Mouse (Mus musculus) heart, embryonic 12.5 days (tissue): ENCODE results near the gene Tcf7l1. TPM values are rescaled to one million over a fixed set of nuclear protein-coding genes. Genes with fewer than 3 reads are reported as not detected.

ENCODE experiments used
- ATAC-seq: fragments of 200-750 bp; cut with Nextera tagmentation; 2 replicates; pipeline ENCODE4 v1.8.0; 2017; ENCODE audit warnings: moderate TSS enrichment, moderate library complexity; ENCODE audit not compliant: insufficient number of reproducible peaks, low FRiP score
- H3K27ac ChIP-seq: fragments of 300-500 bp; sonication (generic); 2 replicates; pipeline ENCODE4 v1.5.1; 2016; ENCODE audit warnings: mild to moderate bottlenecking, moderate library complexity; ENCODE audit not compliant: poor library complexity, severe bottlenecking
- H3K27me3 ChIP-seq: fragments of 300-500 bp; sonication (generic); replicated peaks from 2 replicates; pipeline ENCODE4 v1.6.1; 2016; ENCODE audit warnings: mild to moderate bottlenecking, moderate library complexity
- H3K36me3 ChIP-seq: fragments of 300-500 bp; sonication (generic); 2 replicates; pipeline ENCODE4 v1.6.1; 2016; ENCODE audit warnings: mild to moderate bottlenecking, moderate library complexity
- H3K4me1 ChIP-seq: fragments of 300-500 bp; sonication (generic); replicated peaks from 2 replicates; pipeline ENCODE4 v1.6.1; 2016; ENCODE audit warnings: mild to moderate bottlenecking
- H3K4me2 ChIP-seq: fragments of 300-500 bp; sonication (generic); 2 replicates; pipeline ENCODE4 v1.6.1; 2016; ENCODE audit warnings: mild to moderate bottlenecking, moderate library complexity
- H3K4me3 ChIP-seq: fragments of 300-500 bp; sonication (generic); 2 replicates; pipeline ENCODE4 v1.5.1; 2016; ENCODE audit warnings: mild to moderate bottlenecking
- H3K9ac ChIP-seq: fragments of 300-500 bp; sonication (generic); 2 replicates; pipeline ENCODE4 v1.6.1; 2016; ENCODE audit warnings: mild to moderate bottlenecking, moderate library complexity
- H3K9me3 ChIP-seq: fragments of 300-500 bp; sonication (generic); replicated peaks from 2 replicates; pipeline ENCODE4 v1.6.1; 2016; ENCODE audit warnings: mild to moderate bottlenecking, moderate library complexity
- WGBS: fragments of 180-500 bp; shearing (Covaris S2); methylation state at CpG from one replicate; pipeline ENCODE4 v1.1.7; 2016; 5-methylcytosine and 5-hydroxymethylcytosine counted together
- polyA plus RNA-seq: library from polyadenylated mRNA; unstranded; fragments of >200 nt; fragmentation: Nextera tagmentation; extraction: Ambion mirVana; gene quantifications from 2 replicates; pipeline ENCODE4 v1.2.1, GENCODE M21; 2016

Gene Tcf7l1
- polyA plus RNA-seq, 1 experiment from 2014 or later = 18.5 TPM

- Histone ChIP-seq H3K27me3 (no peaks in the 10 kb centered on the region), H3K27ac (no peak overlapping the region), H3K9me3 (no peaks in the 10 kb centered on the region), H3K4me2 (no peak overlapping the region), H3K4me3 (no peak overlapping the region), H3K36me3 (no peaks in the 10 kb centered on the region), H3K9ac (no peak overlapping the region), H3K4me1 (peaks cover 7% of the 10 kb centered on the region)
- 46% methylated on average over 5 of the region's 5 CpGs for WGBS
- no peak for ATAC-seq
These were observed 168.1 kb downstream of the Tcf7l1 start for GRCm38 (mm10) chr6:72620920-72621319.

GRCm38 (mm10) chr6:72619734-72620532 is 169.1 kb downstream of the Tcf7l1 start:
- Histone ChIP-seq H3K27ac (peak overlapping the region; percentile 54; the same call in 1 of the 2 replicates), H3K27me3 (no peaks in the 10 kb centered on the region), H3K4me1 (peaks cover 17% of the 10 kb centered on the region), H3K4me3 (no peak overlapping the region), H3K9me3 (no peaks in the 10 kb centered on the region), H3K36me3 (no peaks in the 10 kb centered on the region), H3K4me2 (no peak overlapping the region), H3K9ac (no peak overlapping the region)
- WGBS = 38% methylated on average over 12 of the region's 12 CpGs
- ATAC-seq = no peak

GRCm38 (mm10) chr6:72616643-72617288 is 172.3 kb downstream of the Tcf7l1 start, which contains the start of gene Tgoln1:
Gene Tgoln1 (minus strand): TSS chr6:72617000.
- Histone ChIP-seq H3K36me3 (peaks cover 20% of the 10 kb centered on the region), H3K4me3 (peak within 1 kb of the TSS; percentile 89), H3K27me3 (no peaks in the 10 kb centered on the region), H3K4me2 (peak within 1 kb of the TSS; percentile 96), H3K4me1 (peaks cover 26% of the 10 kb centered on the region), H3K9me3 (no peaks in the 10 kb centered on the region), H3K27ac (peak within 1 kb of the TSS; percentile 88), H3K9ac (peak within 1 kb of the TSS; percentile 83)
- peak; percentile 95 for ATAC-seq
- under 1% methylated on average over 41 of the region's 41 CpGs for WGBS

DNA sequence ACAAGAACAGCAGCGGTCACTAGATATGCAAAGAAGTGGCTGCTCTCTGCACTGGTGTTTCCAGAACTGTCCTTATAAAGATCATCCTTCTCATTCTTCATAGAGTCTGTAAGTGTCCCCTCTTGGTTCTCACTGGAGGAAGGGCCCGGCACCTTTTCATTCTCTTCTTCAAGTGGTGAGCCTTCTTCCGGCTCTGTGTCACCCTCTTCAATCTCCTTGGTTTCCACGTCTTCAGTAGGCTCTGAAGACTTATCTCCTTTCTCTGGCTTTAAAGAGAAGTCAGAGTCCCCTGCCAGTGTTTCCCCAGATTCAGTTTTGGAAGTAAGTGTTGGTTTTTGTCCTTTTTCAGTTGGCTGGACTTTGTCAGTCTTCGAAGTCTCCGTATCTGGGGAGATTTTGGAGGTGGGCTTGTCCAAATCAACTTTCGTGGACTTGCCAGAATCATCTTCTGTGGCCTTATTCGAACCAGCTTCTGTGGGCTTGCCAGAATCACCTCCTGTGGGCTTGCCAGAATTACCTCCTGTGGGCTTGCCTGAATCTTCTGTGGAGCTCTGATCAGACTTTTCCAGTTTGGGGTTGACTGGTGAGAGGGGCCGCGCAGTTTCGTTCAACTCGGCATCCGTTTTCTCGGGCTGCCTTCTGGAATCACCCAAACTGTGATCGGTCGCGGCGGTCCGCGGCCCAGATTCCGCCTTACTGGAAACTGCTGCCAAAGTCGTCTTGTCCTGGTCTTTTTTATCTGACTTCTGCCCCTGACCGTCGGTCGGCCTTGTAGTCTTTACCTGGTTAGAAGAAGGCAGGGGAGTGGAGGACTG is 173.3 kb downstream of the Tcf7l1 start:
- Histone ChIP-seq H3K9ac (peak overlapping the region; percentile 83), H3K27ac (no peak overlapping the region), H3K4me2 (peak overlapping the region; percentile 96), H3K27me3 (no peaks in the 10 kb centered on the region), H3K4me1 (peaks cover 27% of the 10 kb centered on the region), H3K4me3 (peak overlapping the region; percentile 89), H3K36me3 (peaks cover 30% of the 10 kb centered on the region), H3K9me3 (no peaks in the 10 kb centered on the region)
- ATAC-seq = no peak
- WGBS = 16% methylated on average over 25 of the region's 25 CpGs

- ATAC-seq = no peak
- Histone ChIP-seq H3K4me3 (peak overlapping the region; percentile 89), H3K4me1 (peaks cover 33% of the 10 kb centered on the region), H3K9me3 (no peaks in the 10 kb centered on the region), H3K9ac (peak overlapping the region; percentile 83), H3K27me3 (no peaks in the 10 kb centered on the region), H3K27ac (no peak overlapping the region), H3K36me3 (peaks cover 33% of the 10 kb centered on the region), H3K4me2 (peak overlapping the region; percentile 96)
- 57% methylated on average over 2 of the region's 2 CpGs for whole genome bisulfite sequencing
These were observed 173.9 kb downstream of the Tcf7l1 start for GRCm38 (mm10) chr6:72615151-72615550.

DNA sequence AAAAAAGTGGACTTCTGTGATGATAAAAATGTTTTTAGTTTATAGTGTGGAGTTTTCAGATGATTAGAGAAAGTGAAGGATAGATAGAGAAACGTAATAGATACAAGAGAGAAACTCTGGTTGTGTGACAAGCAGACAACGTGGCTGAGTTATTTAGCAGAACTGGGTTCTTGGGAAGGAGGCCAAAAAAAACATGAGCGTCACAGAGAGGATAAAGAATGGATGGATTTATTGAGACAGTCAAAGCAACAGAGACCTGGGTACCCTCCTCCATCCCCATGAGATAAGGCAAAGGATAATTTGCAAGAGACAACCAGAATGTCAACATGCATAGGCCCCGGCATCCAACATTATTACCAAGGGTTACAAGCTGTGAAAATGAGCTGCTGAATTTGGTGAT is 178.8 kb downstream of the Tcf7l1 start:
- H3K27me3 ChIP-seq = no peaks in the 10 kb centered on the region
- H3K4me3 ChIP-seq = no peak overlapping the region
- H3K36me3 ChIP-seq = peaks cover 70% of the 10 kb centered on the region
- ATAC-seq = no peak
- no peak overlapping the region for H3K27ac ChIP-seq
- no peak overlapping the region for H3K9ac ChIP-seq
- no peak overlapping the region for H3K4me2 ChIP-seq
- H3K9me3 ChIP-seq = no peaks in the 10 kb centered on the region
- peaks cover 22% of the 10 kb centered on the region for H3K4me1 ChIP-seq
- 56% methylated on average over 4 of the region's 4 CpGs for WGBS

DNA sequence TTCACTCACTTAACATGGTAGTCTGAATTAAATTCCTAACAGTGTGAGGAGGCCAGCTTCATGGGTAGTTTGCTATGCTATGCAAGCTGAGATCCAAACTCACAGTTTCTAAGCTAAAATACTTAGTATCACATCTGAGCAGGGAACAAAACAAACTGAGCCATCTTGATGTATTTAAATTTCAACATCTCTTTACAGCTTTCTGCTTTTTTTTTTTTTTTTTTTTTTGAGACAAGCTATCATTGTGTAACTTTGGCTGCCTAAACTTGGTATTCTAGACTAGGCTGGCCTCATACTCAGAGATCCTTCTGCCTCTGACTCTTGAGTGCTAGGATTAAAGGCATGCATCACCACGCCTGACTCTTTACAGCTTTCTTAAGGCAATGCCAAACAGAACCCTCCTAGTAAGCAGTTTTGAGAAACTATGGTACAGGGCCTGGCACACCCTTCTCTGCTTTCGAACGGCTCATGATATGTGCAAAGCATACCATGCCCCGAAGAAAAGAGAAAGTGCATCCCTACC is 180.3 kb downstream of the Tcf7l1 start:
- Histone ChIP-seq H3K4me3 (no peak overlapping the region), H3K4me2 (no peak overlapping the region), H3K27me3 (no peaks in the 10 kb centered on the region), H3K9me3 (no peaks in the 10 kb centered on the region), H3K36me3 (peaks cover 79% of the 10 kb centered on the region), H3K27ac (no peak overlapping the region), H3K4me1 (peaks cover 10% of the 10 kb centered on the region; the same call in 1 of the 2 replicates), H3K9ac (no peak overlapping the region)
- WGBS = 90% methylated on average over 4 of the region's 4 CpGs
- no peak for ATAC-seq

DNA sequence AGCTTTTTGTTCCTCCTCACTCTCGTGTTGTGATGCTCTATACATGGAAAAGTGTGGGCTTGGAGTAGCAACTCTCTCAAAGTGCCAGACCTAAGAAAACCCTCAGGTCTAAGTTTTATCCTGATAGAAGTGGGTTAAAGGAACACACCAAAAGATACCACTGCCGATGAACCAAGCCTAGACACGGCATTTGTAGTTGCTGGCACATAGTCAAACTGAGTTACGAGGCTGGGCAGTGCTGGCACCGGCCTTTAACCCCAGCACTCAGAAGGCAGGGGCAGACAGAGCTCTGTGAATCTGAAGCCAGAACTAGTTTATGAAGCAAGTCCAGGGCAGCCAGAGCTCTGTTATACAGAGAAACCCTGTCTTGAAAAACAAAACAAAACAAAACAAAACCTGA is 181.4 kb downstream of the Tcf7l1 start:
- ATAC-seq = no peak
- Histone ChIP-seq H3K27me3 (no peaks in the 10 kb centered on the region), H3K36me3 (peaks cover 70% of the 10 kb centered on the region), H3K9ac (no peak overlapping the region), H3K4me2 (no peak overlapping the region), H3K4me3 (no peak overlapping the region), H3K9me3 (no peaks in the 10 kb centered on the region), H3K27ac (no peak overlapping the region), H3K4me1 (peaks cover 10% of the 10 kb centered on the region; the same call in 1 of the 2 replicates)
- 84% methylated on average over 5 of the region's 5 CpGs for WGBS

- no peak overlapping the region for H3K4me3 ChIP-seq
- no peak for ATAC-seq
- no peaks in the 10 kb centered on the region for H3K27me3 ChIP-seq
- H3K27ac ChIP-seq = no peak overlapping the region
- H3K4me1 ChIP-seq = peaks cover 10% of the 10 kb centered on the region; the same call in 1 of the 2 replicates
- H3K36me3 ChIP-seq = peaks cover 67% of the 10 kb centered on the region
- no peaks in the 10 kb centered on the region for H3K9me3 ChIP-seq
- H3K4me2 ChIP-seq = no peak overlapping the region
- no peak overlapping the region for H3K9ac ChIP-seq
- WGBS = 88% methylated on average over 4 of the region's 4 CpGs
These were observed 182.0 kb downstream of the Tcf7l1 start for GRCm38 (mm10) chr6:72607060-72607459.

DNA sequence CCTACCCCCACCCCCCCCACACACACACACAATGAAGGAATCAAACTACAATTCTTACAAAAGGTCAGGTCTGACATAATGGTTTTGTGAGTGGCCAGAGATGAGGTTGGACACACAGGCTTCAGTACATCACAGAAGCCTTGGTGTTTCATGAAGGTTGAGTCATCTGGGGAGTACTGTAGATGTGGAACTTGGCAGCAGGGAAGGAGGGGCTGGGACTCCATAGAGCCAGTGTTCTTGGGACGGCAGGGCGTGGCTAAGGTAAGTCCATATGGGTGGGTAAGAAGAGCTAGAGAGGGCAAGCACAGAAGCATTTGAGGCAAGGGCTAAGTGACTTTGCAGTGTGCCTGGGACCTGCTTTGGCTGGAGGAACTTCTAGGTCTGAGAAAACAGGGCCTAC is 185.0 kb downstream of the Tcf7l1 start:
- Histone ChIP-seq H3K9me3 (no peaks in the 10 kb centered on the region), H3K27ac (no peak overlapping the region), H3K4me3 (no peak overlapping the region), H3K36me3 (peaks cover 43% of the 10 kb centered on the region), H3K9ac (no peak overlapping the region), H3K4me2 (no peak overlapping the region), H3K4me1 (peaks cover 4% of the 10 kb centered on the region), H3K27me3 (no peaks in the 10 kb centered on the region)
- no peak for ATAC-seq
- WGBS = 84% methylated on average over 2 of the region's 2 CpGs

- Histone ChIP-seq H3K9me3 (no peaks in the 10 kb centered on the region), H3K36me3 (peaks cover 29% of the 10 kb centered on the region), H3K4me2 (no peak overlapping the region), H3K27me3 (no peaks in the 10 kb centered on the region), H3K4me3 (no peak overlapping the region), H3K9ac (no peak overlapping the region), H3K4me1 (peaks cover 20% of the 10 kb centered on the region), H3K27ac (no peak overlapping the region)
- 38% methylated on average over 1 of the region's 1 CpGs for WGBS
- no peak for ATAC-seq
These were observed 187.3 kb downstream of the Tcf7l1 start for GRCm38 (mm10) chr6:72601732-72602131.
